Mouse (Mus musculus): ENCODE results near the gene Ccdc57. TPM values are rescaled to one million over a fixed set of nuclear protein-coding genes. Genes with fewer than 3 reads are reported as not detected.
"Not testable (repeated sequence)": the region's sequence is repeated elsewhere in the genome, so short reads cannot be mapped to it uniquely, and the experiment has no call there.

Gene Ccdc57
- polyA plus RNA-seq, 1 experiment from 2014 or later, result 4.5 TPM

DNA sequence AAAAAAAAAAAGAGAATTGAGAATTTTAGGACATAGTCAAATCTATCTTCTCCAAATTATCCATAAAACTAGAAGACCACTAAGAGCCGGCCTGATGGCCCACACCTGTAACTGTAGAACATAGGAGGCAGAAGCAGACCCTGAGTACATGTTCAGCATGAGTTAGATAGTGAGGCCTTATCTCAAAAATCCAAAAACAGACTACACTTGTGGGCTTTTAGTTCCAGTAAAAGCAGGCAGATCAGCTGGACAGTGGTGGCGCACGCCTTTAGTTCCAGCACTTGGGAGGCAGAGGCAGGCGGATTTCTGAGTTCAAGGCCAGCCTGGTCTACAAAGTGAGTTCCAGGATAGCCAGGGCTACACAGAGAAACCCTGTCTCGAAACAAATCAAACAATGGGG, 99.7 kb downstream of the Ccdc57 start:
- H3K36me3 ChIP-seq (replicated peaks; ENCODE audit: control insufficient read depth, insufficient read depth, low read depth, low read length); H3K27me3 ChIP-seq (ENCODE audit: control insufficient read depth, insufficient read depth, low read length); H3K9me3 ChIP-seq (replicated peaks; ENCODE audit: control insufficient read depth, low read length); H3K27ac ChIP-seq (replicated peaks; ENCODE audit: low read depth, low read length); H3K4me1 ChIP-seq (ENCODE audit: control insufficient read depth, insufficient read depth, low read length); H3K4me2 ChIP-seq (ENCODE audit: low read depth, low read length); H3K4me3 ChIP-seq (ENCODE audit: low read depth, low read length); H3K9ac ChIP-seq (replicated peaks; ENCODE audit: low read length); ATAC-seq (replicated peaks; ENCODE audit: insufficient number of reproducible peaks, low FRiP score, low TSS enrichment, low read depth); DNase-seq (ENCODE audit: low spot score): not testable (repeated sequence)
- WGBS, result 95% methylated on average over 5 of the region's 5 CpGs

DNA sequence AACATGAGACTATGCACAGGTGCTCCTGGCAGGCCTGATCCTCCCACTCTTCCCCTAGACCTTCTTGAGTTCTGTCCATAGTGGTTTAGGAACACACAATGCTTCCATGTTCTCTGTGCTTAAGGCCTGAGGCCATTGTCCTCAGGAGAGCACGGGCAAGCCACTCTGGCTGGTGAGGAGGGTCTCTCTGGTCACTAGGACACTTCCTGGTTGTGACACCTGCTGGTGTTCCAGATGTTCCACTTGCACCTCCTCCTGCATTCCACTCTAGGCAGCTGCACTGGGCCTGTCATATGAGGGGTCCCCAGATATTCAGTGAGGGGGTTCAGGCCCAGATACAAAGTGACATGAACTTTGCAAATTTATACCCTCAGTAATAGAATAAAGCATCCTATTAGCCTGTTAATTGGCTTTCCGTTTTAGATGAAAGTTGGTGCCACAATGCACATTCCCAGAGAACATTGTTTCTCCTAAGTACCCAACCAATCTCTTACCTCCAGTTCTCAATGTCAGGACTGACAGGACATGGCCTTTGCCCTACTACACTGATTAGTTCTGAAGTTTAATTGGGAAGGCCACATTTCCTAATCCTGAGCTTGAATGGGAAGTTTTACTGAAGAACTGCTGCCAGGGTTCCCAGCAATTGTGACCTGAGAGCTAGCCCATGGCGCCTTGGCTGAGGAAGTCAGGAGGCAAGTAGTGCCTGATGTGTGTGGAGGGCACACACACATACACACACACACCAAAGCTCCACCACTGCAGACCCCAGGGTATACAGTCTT, 100.8 kb downstream of the Ccdc57 start:
- no peaks in the 10 kb centered on the region for H3K4me1 ChIP-seq (ENCODE audit: control insufficient read depth, insufficient read depth, low read length)
- H3K9me3 ChIP-seq (replicated peaks; ENCODE audit: control insufficient read depth, low read length), result no peaks in the 10 kb centered on the region
- WGBS, result 77% methylated on average over 3 of the region's 3 CpGs
- no peak; the same call in 1 of the 2 replicates for ATAC-seq (replicated peaks; ENCODE audit: insufficient number of reproducible peaks, low FRiP score, low TSS enrichment, low read depth)
- no peak for DNase-seq (ENCODE audit: low spot score)
- no peak overlapping the region for H3K9ac ChIP-seq (replicated peaks; ENCODE audit: low read length)
- H3K27me3 ChIP-seq (ENCODE audit: control insufficient read depth, insufficient read depth, low read length), result no peaks in the 10 kb centered on the region
- no peak overlapping the region for H3K4me3 ChIP-seq (ENCODE audit: low read depth, low read length)
- H3K36me3 ChIP-seq (replicated peaks; ENCODE audit: control insufficient read depth, insufficient read depth, low read depth, low read length), result no peaks in the 10 kb centered on the region
- no peak overlapping the region for H3K27ac ChIP-seq (replicated peaks; ENCODE audit: low read depth, low read length)
- no peak overlapping the region for H3K4me2 ChIP-seq (ENCODE audit: low read depth, low read length)

DNA sequence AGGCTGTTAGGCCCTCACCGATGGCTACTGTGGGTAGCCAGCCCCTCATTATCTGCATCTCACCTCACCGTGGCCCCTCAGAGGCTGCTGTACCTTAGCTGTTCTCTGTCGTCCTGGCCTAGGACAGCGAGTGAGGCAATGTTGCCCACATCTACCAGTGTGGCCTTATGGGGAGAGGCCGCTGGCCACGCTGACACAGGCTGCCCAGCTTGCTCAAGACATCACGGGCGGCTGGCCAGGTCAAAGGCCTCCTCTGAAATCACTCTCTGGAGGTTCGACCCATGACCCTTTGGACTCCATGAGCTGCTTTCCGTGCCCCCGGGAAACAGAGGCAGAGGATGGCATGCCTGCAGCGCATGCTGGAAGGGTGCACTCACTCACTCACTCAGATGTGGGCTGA, 102.0 kb downstream of the Ccdc57 start:
- WGBS, result 69% methylated on average over 12 of the region's 12 CpGs
- H3K4me3 ChIP-seq (ENCODE audit: low read depth, low read length), result no peak overlapping the region
- H3K27ac ChIP-seq (replicated peaks; ENCODE audit: low read depth, low read length), result no peak overlapping the region
- no peak for ATAC-seq (replicated peaks; ENCODE audit: insufficient number of reproducible peaks, low FRiP score, low TSS enrichment, low read depth)
- no peak overlapping the region for H3K4me2 ChIP-seq (ENCODE audit: low read depth, low read length)
- no peak overlapping the region for H3K9ac ChIP-seq (replicated peaks; ENCODE audit: low read length)
- peaks cover 4% of the 10 kb centered on the region for H3K4me1 ChIP-seq (ENCODE audit: control insufficient read depth, insufficient read depth, low read length)
- no peak for DNase-seq (ENCODE audit: low spot score)
- H3K27me3 ChIP-seq (ENCODE audit: control insufficient read depth, insufficient read depth, low read length), result no peaks in the 10 kb centered on the region
- H3K36me3 ChIP-seq (replicated peaks; ENCODE audit: control insufficient read depth, insufficient read depth, low read depth, low read length), result no peaks in the 10 kb centered on the region
- no peaks in the 10 kb centered on the region for H3K9me3 ChIP-seq (replicated peaks; ENCODE audit: control insufficient read depth, low read length)

DNA sequence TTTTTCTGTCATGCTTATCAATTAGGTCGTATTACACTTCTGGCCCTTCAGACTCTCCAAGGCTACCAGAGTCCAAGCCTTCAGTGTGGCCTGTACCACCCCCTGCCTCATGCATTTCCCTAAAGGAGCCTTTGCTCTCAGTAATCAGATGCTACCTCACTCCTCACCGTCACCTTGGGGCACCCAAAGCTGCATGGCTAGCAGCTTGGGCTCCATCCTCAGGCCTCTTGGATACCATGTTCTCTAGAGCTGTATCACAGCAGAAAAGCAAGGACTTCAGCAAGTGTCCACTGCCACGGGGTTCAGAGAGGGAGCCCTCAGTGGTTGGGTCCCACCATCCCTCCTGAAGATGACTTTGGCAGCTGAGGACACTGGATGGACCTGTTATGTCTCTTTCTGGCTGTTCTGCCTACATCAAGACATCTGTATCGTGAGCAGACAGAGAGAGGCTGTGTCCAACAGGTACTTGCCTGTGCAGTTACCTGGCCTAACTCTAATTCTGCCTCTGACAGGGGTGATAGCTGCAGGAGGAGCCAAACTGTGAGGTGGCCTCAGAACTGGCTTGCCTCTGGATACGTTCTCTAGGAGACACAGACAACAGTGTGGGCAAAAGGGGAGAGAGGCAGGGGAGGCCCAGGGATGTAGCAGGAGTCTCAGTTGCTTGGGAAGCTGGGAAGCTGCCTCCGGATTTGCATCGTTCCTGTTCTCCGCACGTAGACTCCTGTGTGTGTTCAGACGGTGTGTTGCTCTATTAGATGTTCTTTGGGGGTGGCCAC, 102.7 kb downstream of the Ccdc57 start:
- no peak overlapping the region for H3K27ac ChIP-seq (replicated peaks; ENCODE audit: low read depth, low read length)
- no peaks in the 10 kb centered on the region for H3K9me3 ChIP-seq (replicated peaks; ENCODE audit: control insufficient read depth, low read length)
- no peak overlapping the region for H3K4me3 ChIP-seq (ENCODE audit: low read depth, low read length)
- H3K36me3 ChIP-seq (replicated peaks; ENCODE audit: control insufficient read depth, insufficient read depth, low read depth, low read length), result no peaks in the 10 kb centered on the region
- no peaks in the 10 kb centered on the region for H3K27me3 ChIP-seq (ENCODE audit: control insufficient read depth, insufficient read depth, low read length)
- ATAC-seq (replicated peaks; ENCODE audit: insufficient number of reproducible peaks, low FRiP score, low TSS enrichment, low read depth) (no peak), DNase-seq (ENCODE audit: low spot score) (no peak)
- H3K4me1 ChIP-seq (ENCODE audit: control insufficient read depth, insufficient read depth, low read length), result peaks cover 10% of the 10 kb centered on the region
- 89% methylated on average over 10 of the region's 10 CpGs for WGBS
- H3K4me2 ChIP-seq (ENCODE audit: low read depth, low read length), result no peak overlapping the region
- H3K9ac ChIP-seq (replicated peaks; ENCODE audit: low read length), result no peak overlapping the region

DNA sequence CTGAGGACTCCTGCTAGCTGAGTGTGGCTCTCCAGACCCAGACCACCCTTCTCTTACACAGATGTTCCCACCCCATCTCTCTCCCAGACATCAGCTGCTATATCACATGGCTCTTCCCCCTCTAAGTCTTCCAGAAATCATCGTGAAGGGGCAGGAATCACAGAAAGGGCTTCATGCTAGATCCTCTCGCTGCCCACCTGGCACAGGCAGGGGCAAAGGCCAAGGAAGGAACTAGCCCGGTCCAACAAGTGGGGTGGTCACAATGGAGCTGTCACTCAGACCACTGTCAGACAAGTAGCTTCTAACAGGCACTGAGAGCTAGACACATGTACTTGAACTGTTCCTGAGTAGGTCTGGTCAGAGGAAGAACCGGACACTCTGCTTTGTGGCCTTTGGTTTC, 104.3 kb downstream of the Ccdc57 start:
- ATAC-seq (replicated peaks; ENCODE audit: insufficient number of reproducible peaks, low FRiP score, low TSS enrichment, low read depth) (no peak), DNase-seq (ENCODE audit: low spot score) (no peak)
- no peaks in the 10 kb centered on the region for H3K27me3 ChIP-seq (ENCODE audit: control insufficient read depth, insufficient read depth, low read length)
- WGBS, result 72% methylated on average over 4 of the region's 4 CpGs
- no peak overlapping the region for H3K9ac ChIP-seq (replicated peaks; ENCODE audit: low read length)
- H3K4me1 ChIP-seq (ENCODE audit: control insufficient read depth, insufficient read depth, low read length), result peaks cover 10% of the 10 kb centered on the region
- no peak overlapping the region for H3K27ac ChIP-seq (replicated peaks; ENCODE audit: low read depth, low read length)
- H3K4me3 ChIP-seq (ENCODE audit: low read depth, low read length), result no peak overlapping the region
- no peaks in the 10 kb centered on the region for H3K9me3 ChIP-seq (replicated peaks; ENCODE audit: control insufficient read depth, low read length)
- no peaks in the 10 kb centered on the region for H3K36me3 ChIP-seq (replicated peaks; ENCODE audit: control insufficient read depth, insufficient read depth, low read depth, low read length)
- no peak overlapping the region for H3K4me2 ChIP-seq (ENCODE audit: low read depth, low read length)

DNA sequence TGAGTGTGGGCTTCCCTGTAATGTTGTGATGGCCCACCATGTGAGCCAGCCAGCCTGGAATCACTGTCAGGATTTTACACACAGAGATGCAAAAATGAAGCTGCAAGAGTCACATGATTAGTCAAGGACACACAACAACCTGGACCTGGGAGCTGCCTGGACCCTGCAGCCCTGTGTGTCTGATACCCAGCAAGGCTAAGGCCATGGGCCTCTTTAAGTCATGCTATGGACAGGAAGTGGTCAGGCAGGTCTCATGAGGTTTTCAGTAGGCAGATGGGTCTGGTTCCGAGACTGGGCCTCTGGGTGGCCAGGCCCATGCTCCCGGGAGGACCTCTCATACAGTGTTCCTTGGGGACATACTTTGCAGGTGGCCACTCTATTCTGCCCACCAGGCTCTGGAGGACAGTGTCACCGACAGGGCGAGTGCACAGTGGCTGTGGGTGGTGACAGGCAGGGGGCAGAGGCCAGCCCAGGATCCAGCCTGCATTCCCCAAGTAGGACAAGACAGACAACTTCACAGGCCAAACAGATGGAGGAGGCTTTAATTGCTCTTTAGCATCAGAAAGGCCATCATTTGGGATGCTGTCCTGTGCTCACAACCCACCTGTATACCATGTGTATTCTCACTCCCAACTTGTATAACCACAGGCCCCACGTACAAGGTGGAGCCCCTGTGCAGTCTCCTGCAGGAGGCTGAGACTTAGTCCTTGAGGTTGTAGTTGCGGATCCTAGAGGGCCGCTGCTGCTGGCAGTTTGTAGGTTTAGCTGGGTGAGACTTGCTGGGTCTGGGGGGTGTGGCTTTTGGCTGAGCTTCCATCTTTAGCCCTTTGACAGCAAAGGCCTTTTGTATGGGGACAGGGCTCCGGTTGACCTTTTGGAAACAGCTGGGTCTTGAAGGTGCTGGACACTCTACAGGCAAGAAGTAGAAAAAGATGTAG, 106.4 kb downstream of the Ccdc57 start:
- H3K27me3 ChIP-seq (ENCODE audit: control insufficient read depth, insufficient read depth, low read length), result no peaks in the 10 kb centered on the region
- peak overlapping the region; percentile 94; the same call in 1 of the 2 replicates for H3K9ac ChIP-seq (replicated peaks; ENCODE audit: low read length)
- no peaks in the 10 kb centered on the region for H3K9me3 ChIP-seq (replicated peaks; ENCODE audit: control insufficient read depth, low read length)
- H3K4me2 ChIP-seq (ENCODE audit: low read depth, low read length), result no peak overlapping the region
- 79% methylated on average over 8 of the region's 8 CpGs for WGBS
- no peaks in the 10 kb centered on the region for H3K36me3 ChIP-seq (replicated peaks; ENCODE audit: control insufficient read depth, insufficient read depth, low read depth, low read length)
- peak overlapping the region; percentile 97 for H3K27ac ChIP-seq (replicated peaks; ENCODE audit: low read depth, low read length)
- DNase-seq (ENCODE audit: low spot score) (no peak), ATAC-seq (replicated peaks; ENCODE audit: insufficient number of reproducible peaks, low FRiP score, low TSS enrichment, low read depth) (no peak)
- H3K4me3 ChIP-seq (ENCODE audit: low read depth, low read length), result no peak overlapping the region
- H3K4me1 ChIP-seq (ENCODE audit: control insufficient read depth, insufficient read depth, low read length), result peaks cover 20% of the 10 kb centered on the region

DNA sequence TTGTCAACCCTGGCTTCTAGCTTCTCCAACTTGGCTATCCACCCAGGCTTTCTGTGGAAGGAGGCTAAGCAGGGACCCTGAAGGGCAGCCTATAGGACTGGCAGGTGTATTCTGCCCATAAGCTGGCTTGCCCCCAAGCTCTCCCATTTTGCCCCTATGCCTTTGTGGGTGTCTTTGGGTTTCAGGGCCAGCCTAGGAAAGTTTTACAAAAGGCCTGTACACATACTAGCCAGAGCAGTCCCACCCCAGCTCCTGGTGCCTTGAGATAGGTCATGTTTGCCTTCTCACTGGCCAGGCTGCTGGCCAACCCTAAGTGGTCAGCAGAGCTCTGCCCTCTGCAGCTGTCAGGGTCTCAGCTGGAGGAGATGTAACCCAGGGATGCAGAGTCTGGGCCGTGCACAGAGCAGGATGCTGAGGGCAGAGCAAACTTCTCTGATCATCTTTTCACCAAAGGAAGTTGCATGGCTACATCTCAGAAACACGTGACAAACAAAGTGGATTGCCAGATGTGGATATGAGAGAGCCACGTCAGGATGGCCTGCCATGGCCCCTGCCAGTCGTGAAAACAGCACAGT, 107.3 kb downstream of the Ccdc57 start:
- ATAC-seq (replicated peaks; ENCODE audit: insufficient number of reproducible peaks, low FRiP score, low TSS enrichment, low read depth), result 0 out of 2 replicates have a peak, but pooled peaks have one; percentile 0
- DNase-seq (ENCODE audit: low spot score), result peak; percentile 24
- H3K4me1 ChIP-seq (ENCODE audit: control insufficient read depth, insufficient read depth, low read length), result peaks cover 22% of the 10 kb centered on the region
- peak overlapping the region; percentile 97 for H3K27ac ChIP-seq (replicated peaks; ENCODE audit: low read depth, low read length)
- H3K9ac ChIP-seq (replicated peaks; ENCODE audit: low read length), result peak overlapping the region; percentile 94
- H3K27me3 ChIP-seq (ENCODE audit: control insufficient read depth, insufficient read depth, low read length), result no peaks in the 10 kb centered on the region
- H3K4me2 ChIP-seq (ENCODE audit: low read depth, low read length), result peak overlapping the region; percentile 64
- WGBS, result 28% methylated on average over 4 of the region's 4 CpGs
- peaks cover 3% of the 10 kb centered on the region for H3K36me3 ChIP-seq (replicated peaks; ENCODE audit: control insufficient read depth, insufficient read depth, low read depth, low read length)
- peak overlapping the region; percentile 92 for H3K4me3 ChIP-seq (ENCODE audit: low read depth, low read length)
- no peaks in the 10 kb centered on the region for H3K9me3 ChIP-seq (replicated peaks; ENCODE audit: control insufficient read depth, low read length)
